9 mouse cellular contexts compared by ENCODE assay signal in genomic region chr6:4748506-4748961, GRCm38 (mm10). TPM values are rescaled to one million over a fixed set of nuclear protein-coding genes. Genes with fewer than 3 reads are reported as not detected.
DNase-seq lines count a peak whose midpoint lies in the region; ATAC-seq and TF ChIP-seq lines count a peak whose summit lies in the region.
"Had no signal": no experiment of that assay in that cellular context is flagged by ENCODE, and none has a peak within 500 bp of the region (broad histone marks: within the 10 kb centered on the region; RNA-seq: fewer than 3 reads in every experiment).

No protein-coding gene starts in this region.

- H3K4me2 ChIP-seq in limb, embryonic 15.5 days = peak overlapping the region; percentile 50
- peak overlapping the region; percentile 69 for H3K4me2 ChIP-seq in neural tube, embryonic 15.5 days

- 0 out of 2 replicates have a peak overlapping the region, but pooled peaks have one; percentile 17 for H3K9ac ChIP-seq in limb, embryonic 15.5 days
- H3K9ac ChIP-seq in neural tube, embryonic 15.5 days (replicated peaks) = peak overlapping the region; percentile 23; the same call in 1 of the 2 replicates

- peaks cover 18% of the 10 kb centered on the region for H3K4me1 ChIP-seq in testis, adult 2 months (ENCODE audit: control insufficient read depth, insufficient read depth, low read length)
- H3K4me1 ChIP-seq in limb, embryonic 15.5 days = no peaks in the 10 kb centered on the region
- no peaks in the 10 kb centered on the region for H3K4me1 ChIP-seq in neural tube, embryonic 15.5 days

- no peaks in the 10 kb centered on the region for H3K36me3 ChIP-seq in testis, adult 2 months (ENCODE audit: control insufficient read depth, insufficient read depth, low read length)
- H3K36me3 ChIP-seq in limb, embryonic 15.5 days = no peaks in the 10 kb centered on the region
- no peaks in the 10 kb centered on the region for H3K36me3 ChIP-seq in neural tube, embryonic 15.5 days

- peak; percentile 66 for DNase-seq in embryo, embryonic 10 days (ENCODE audit: low spot score)
- DNase-seq in embryo, embryonic 9.5 days (ENCODE audit: extremely low spot score) = no peak
- DNase-seq in testis, postnatal 14 days (ENCODE audit: low spot score) = no peak
- peak; percentile 18 to 23 for DNase-seq in heart, postnatal 14 days
- DNase-seq in left cerebral cortex, postnatal 25 days (ENCODE audit: low spot score in 2 of 2) = no peak

- H3K27me3 ChIP-seq in testis, adult 2 months (ENCODE audit: control insufficient read depth, insufficient read depth, low read length) = no peaks in the 10 kb centered on the region
- H3K27me3 ChIP-seq in limb, embryonic 15.5 days = no peaks in the 10 kb centered on the region
- H3K27me3 ChIP-seq in neural tube, embryonic 15.5 days (replicated peaks) = no peaks in the 10 kb centered on the region
- H3K27me3 ChIP-seq: CH12.LX had no signal

- peak; percentile 6; the same call in 1 of the 2 replicates for ATAC-seq in limb, embryonic 15.5 days (ENCODE audit: insufficient number of reproducible peaks, low FRiP score, low TSS enrichment, low read depth)
- peak; percentile 22 for ATAC-seq in neural tube, embryonic 15.5 days (ENCODE audit: low FRiP score)

- H3K27ac ChIP-seq in testis, adult 2 months (ENCODE audit: control insufficient read depth, insufficient read depth, low read depth, low read length) = peak overlapping the region; percentile 37; the same call in 1 of the 2 replicates
- H3K27ac ChIP-seq in limb, embryonic 15.5 days = peak overlapping the region; percentile 78
- H3K27ac ChIP-seq in neural tube, embryonic 15.5 days (replicated peaks) = peak overlapping the region; percentile 75

- no peaks in the 10 kb centered on the region for H3K9me3 ChIP-seq in limb, embryonic 15.5 days
- H3K9me3 ChIP-seq in neural tube, embryonic 15.5 days (replicated peaks) = peaks cover 3% of the 10 kb centered on the region; the same call in 1 of the 2 replicates

- intact Hi-C loops in heart, postnatal 14 days (cut with DNase I) = loop anchor here (5.0 to 10.0 kb wide), 4 partner anchors 146 to 644 kb away; partner anchors contain the start of gene Casd1
- intact Hi-C loops in left cerebral cortex, postnatal 25 days (cut with DNase I) = loop anchor here (5.0 kb wide), 2 partner anchors 364 to 634 kb away; partner anchors contain the start of gene Asb4

- TF ChIP-seq CTCF in testis, adult 2 months (IDR thresholded peaks at IDR 0.05; ENCODE audit: control insufficient read depth, insufficient read depth, insufficient replicate concordance, low read depth, low read length) = no peak

- TF ChIP-seq POLR2A in testis, adult 2 months (IDR thresholded peaks at IDR 0.05; ENCODE audit: control insufficient read depth, low read depth, low read length) = no peak

- WGBS in limb, embryonic 15.5 days = 40% methylated on average over 15 of the region's 15 CpGs
- WGBS in neural tube, embryonic 15.5 days = 41% methylated on average over 15 of the region's 15 CpGs

- H3K4me3 ChIP-seq in testis, adult 2 months (ENCODE audit: control insufficient read depth, low read depth, low read length) = peak overlapping the region; percentile 61
- H3K4me3 ChIP-seq in limb, embryonic 15.5 days = peak overlapping the region; percentile 52
- H3K4me3 ChIP-seq in neural tube, embryonic 15.5 days (replicated peaks) = peak overlapping the region; percentile 51

RNA-seq across cellular contexts. Expression of gene Peg10, which starts 1.4 kb away (rescaled TPM):
- 11.8 and 23.0 TPM in 2 replicates for polyA plus RNA-seq in testis, adult 2 months (2012; rRNA removed)
- total RNA-seq in heart, postnatal 14 days (2021) = 1 to 10 TPM; 1.4 to 1.5 TPM
- 7.0 and 9.1 TPM in 2 replicates for polyA plus RNA-seq in limb, embryonic 15.5 days (2015; fragmentation: Nextera tagmentation; extraction: Ambion mirVana)
- 3.9 and 4.7 TPM in 2 replicates for polyA plus RNA-seq in neural tube, embryonic 15.5 days (2015; fragmentation: Nextera tagmentation; extraction: Ambion mirVana)
- 10 to 100 TPM; 12.5 to 19.1 TPM for total RNA-seq in left cerebral cortex, postnatal 25 days (2021)
- total RNA-seq: CH12.LX had no signal

RNA-seq across cellular contexts. Expression of gene Sgce, which starts 1.5 kb away (rescaled TPM):
- polyA plus RNA-seq in testis, adult 2 months (2012; rRNA removed) = 4.8 and 5.4 TPM in 2 replicates
- total RNA-seq in heart, postnatal 14 days (2021) = 10 to 100 TPM; 27.8 to 29.0 TPM
- polyA plus RNA-seq in limb, embryonic 15.5 days (2015; fragmentation: Nextera tagmentation; extraction: Ambion mirVana) = 79.9 and 84.9 TPM in 2 replicates
- polyA plus RNA-seq in neural tube, embryonic 15.5 days (2015; fragmentation: Nextera tagmentation; extraction: Ambion mirVana) = 56.1 and 60.4 TPM in 2 replicates
- 10 to 100 TPM; 34.7 to 35.1 TPM for total RNA-seq in left cerebral cortex, postnatal 25 days (2021)
- total RNA-seq: CH12.LX had no signal

Comparison
In these comparisons a context has a peak if more than half of its experiments do, and no peak if none do; other contexts are left out.
1. DNase-seq: peak in embryo, embryonic 10 days (single experiment) and heart, postnatal 14 days (2 of 2); none in embryo, embryonic 9.5 days (single experiment), testis, postnatal 14 days (single experiment) and left cerebral cortex, postnatal 25 days (0 of 2).
2. Peak in every context shown above with its lines, with median percentiles within 50 percentile points of each other: H3K27ac ChIP-seq and H3K4me3 ChIP-seq.